Mouse (Mus musculus) hindbrain, embryonic 15.5 days (tissue): ENCODE data around the gene Zbtb20. TPM values are rescaled to one million over a fixed set of nuclear protein-coding genes. Genes with fewer than 3 reads are reported as not detected.

ENCODE experiments used
- ATAC-seq: fragments of 200-750 bp; cut with Nextera tagmentation; 2 replicates; pipeline ENCODE4 v1.8.0; 2017; ENCODE audit warnings: low read depth, moderate number of reproducible peaks, moderate TSS enrichment; ENCODE audit not compliant: low FRiP score
- H3K27ac ChIP-seq: fragments of 300-500 bp; sonication (generic); replicated peaks from 2 replicates; pipeline ENCODE4 v1.5.1; 2015; ENCODE audit warnings: mild to moderate bottlenecking, inconsistent platforms
- H3K27me3 ChIP-seq: fragments of 300-500 bp; sonication (generic); 2 replicates; pipeline ENCODE4 v1.6.1; 2015; ENCODE audit warnings: control low read depth, inconsistent platforms
- H3K36me3 ChIP-seq: fragments of 300-500 bp; sonication (generic); 2 replicates; pipeline ENCODE4 v1.6.1; 2015; ENCODE audit warnings: control low read depth, inconsistent platforms
- H3K4me1 ChIP-seq: fragments of 300-500 bp; sonication (generic); replicated peaks from 2 replicates; pipeline ENCODE4 v1.6.1; 2015; ENCODE audit warnings: control low read depth, inconsistent platforms
- H3K4me2 ChIP-seq: fragments of 300-500 bp; sonication (generic); 2 replicates; pipeline ENCODE4 v1.6.1; 2015; ENCODE audit warnings: moderate library complexity, mild to moderate bottlenecking, inconsistent platforms
- H3K4me3 ChIP-seq: fragments of 300-500 bp; sonication (generic); 2 replicates; pipeline ENCODE4 v1.5.1; 2015; ENCODE audit warnings: mild to moderate bottlenecking, inconsistent platforms
- H3K9ac ChIP-seq: fragments of 300-500 bp; sonication (generic); 2 replicates; pipeline ENCODE4 v1.6.1; 2015; ENCODE audit warnings: inconsistent platforms
- H3K9me3 ChIP-seq: fragments of 300-500 bp; sonication (generic); 2 replicates; pipeline ENCODE4 v1.6.1; 2016; ENCODE audit warnings: control low read depth, inconsistent platforms
- WGBS: fragments of 180-500 bp; shearing (Covaris S2); methylation state at CpG from one replicate; pipeline ENCODE4 v1.1.7; 2015; 5-methylcytosine and 5-hydroxymethylcytosine counted together
- polyA plus RNA-seq: library from polyadenylated mRNA; unstranded; fragments of >200 nt; fragmentation: Nextera tagmentation; extraction: Ambion mirVana; gene quantifications from 2 replicates; pipeline ENCODE4 v1.2.1, GENCODE M21; 2015

Zbtb20 gene
- polyA plus RNA-seq, 1 experiment from 2014 or later = 60.9 TPM

DNA sequence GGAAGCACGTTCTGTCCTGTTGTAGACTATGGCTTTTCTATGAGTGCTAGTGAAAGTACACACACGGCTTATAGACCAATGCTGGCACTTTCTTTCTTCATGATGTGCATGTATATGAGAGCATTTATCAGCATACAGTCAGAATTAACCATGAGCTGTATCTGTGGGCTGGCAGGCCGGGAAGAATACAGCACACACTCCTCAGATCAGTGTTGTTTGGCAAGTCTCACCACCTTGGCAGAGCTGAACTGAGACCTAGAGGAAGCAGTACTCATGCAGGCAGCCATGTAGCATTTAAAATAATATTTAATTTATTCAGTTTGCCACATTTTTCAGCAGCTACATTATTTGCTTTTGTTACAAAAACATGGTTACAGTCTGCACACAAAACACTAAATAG is 214.5 kb downstream of the Zbtb20 start:
- 72% methylated on average over 3 of the region's 3 CpGs for WGBS
- Histone ChIP-seq H3K4me2 (no peak overlapping the region), H3K9me3 (no peaks in the 10 kb centered on the region), H3K27me3 (no peaks in the 10 kb centered on the region), H3K36me3 (no peaks in the 10 kb centered on the region), H3K4me3 (no peak overlapping the region), H3K4me1 (no peaks in the 10 kb centered on the region), H3K9ac (no peak overlapping the region), H3K27ac (no peak overlapping the region)
- ATAC-seq = no peak

DNA sequence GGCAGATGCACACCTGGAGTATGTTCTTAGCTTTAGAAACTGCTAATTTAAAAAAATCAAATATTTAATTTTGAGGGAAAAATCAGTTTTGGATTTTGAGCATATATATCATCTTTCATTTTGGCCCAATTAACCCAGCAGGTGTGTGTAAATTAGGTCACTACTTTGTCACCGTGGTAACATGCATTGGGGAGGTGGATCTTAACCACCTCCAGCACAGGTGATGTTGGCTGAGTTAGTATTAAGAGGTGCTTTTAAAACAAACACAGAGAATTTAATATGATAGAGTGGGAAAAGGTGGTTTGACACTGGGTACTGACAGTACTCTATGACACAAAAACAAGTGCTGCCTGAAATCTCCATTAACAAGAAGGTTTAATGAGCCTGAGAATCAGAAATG is 218.5 kb downstream of the Zbtb20 start:
- no peak for ATAC-seq
- H3K27ac ChIP-seq = no peak overlapping the region
- no peaks in the 10 kb centered on the region for H3K27me3 ChIP-seq
- 88% methylated on average over 1 of the region's 1 CpGs for WGBS
- H3K9me3 ChIP-seq = no peaks in the 10 kb centered on the region
- H3K4me2 ChIP-seq = no peak overlapping the region
- no peak overlapping the region for H3K4me3 ChIP-seq
- no peaks in the 10 kb centered on the region for H3K36me3 ChIP-seq
- H3K9ac ChIP-seq = no peak overlapping the region
- no peaks in the 10 kb centered on the region for H3K4me1 ChIP-seq

DNA sequence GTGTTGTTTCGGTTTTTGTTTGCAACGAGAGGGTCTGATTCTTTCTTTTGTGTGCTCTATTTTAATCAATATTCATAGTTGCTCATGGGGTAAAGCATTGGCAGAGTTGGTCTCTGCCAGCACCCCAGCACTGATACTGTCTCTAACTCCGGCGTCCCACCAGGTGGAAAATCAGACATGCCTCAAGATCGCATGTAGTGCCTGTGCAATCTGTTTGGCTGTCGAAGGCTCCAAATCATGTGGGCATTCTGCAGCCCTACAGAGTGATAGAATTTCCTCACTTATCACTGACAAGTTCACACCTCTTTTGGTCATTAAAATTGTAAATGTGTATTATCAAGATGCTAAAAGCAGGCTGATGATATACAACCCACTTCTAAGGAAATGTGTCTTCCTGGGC is 219.1 kb downstream of the Zbtb20 start:
- Histone ChIP-seq H3K9ac (no peak overlapping the region), H3K4me1 (no peaks in the 10 kb centered on the region), H3K9me3 (no peaks in the 10 kb centered on the region), H3K36me3 (no peaks in the 10 kb centered on the region), H3K4me2 (no peak overlapping the region), H3K4me3 (no peak overlapping the region), H3K27me3 (no peaks in the 10 kb centered on the region), H3K27ac (no peak overlapping the region)
- 72% methylated on average over 6 of the region's 6 CpGs for WGBS
- no peak for ATAC-seq

DNA sequence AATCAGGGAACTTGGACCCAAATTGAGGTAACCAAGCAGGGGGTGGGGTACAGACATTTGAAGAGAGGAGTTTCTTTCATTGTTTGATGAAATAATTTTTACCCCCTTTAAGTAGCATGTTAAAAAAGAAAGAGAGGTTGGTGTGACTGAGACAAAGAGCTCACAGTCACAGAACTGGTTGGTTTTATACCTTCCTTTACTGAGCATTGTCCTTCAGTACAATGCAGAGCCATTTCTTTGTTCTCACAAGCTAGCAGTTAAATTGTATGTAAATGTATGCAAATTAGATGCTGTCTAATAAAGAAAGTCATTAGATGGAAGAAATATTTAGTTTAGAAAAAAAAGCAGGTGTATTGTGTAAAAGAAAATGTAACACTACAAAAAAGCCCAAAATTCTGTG is 220.4 kb downstream of the Zbtb20 start:
- H3K9me3 ChIP-seq = no peaks in the 10 kb centered on the region
- H3K27me3 ChIP-seq = no peaks in the 10 kb centered on the region
- no peak overlapping the region for H3K9ac ChIP-seq
- no peaks in the 10 kb centered on the region for H3K4me1 ChIP-seq
- no peaks in the 10 kb centered on the region for H3K36me3 ChIP-seq
- ATAC-seq = no peak
- H3K4me3 ChIP-seq = no peak overlapping the region
- H3K27ac ChIP-seq = peak overlapping the region; percentile 20; the same call in 1 of the 2 replicates
- no peak overlapping the region for H3K4me2 ChIP-seq

DNA sequence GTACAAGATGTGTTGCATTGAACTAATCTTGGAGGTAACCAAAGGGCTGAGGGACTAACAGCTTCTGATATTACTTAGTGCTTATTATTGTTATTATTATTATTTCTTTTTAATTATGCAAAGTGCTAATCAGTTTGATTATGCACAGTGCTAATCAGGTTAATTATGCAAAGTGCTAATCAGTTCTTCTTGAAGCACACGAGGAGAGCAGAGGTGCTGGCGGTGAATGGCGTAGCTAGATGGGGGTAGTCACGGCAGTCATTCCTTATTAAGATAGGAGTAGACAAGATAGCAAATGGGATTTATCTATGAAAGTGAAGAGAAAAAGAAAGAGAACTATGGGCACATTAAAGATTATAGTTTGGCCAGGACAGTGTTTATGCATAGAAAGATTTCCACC is 222.5 kb downstream of the Zbtb20 start:
- Histone ChIP-seq H3K27me3 (no peaks in the 10 kb centered on the region), H3K27ac (no peak overlapping the region), H3K36me3 (no peaks in the 10 kb centered on the region), H3K4me2 (no peak overlapping the region), H3K4me3 (no peak overlapping the region), H3K9ac (no peak overlapping the region), H3K9me3 (no peaks in the 10 kb centered on the region), H3K4me1 (no peaks in the 10 kb centered on the region)
- whole genome bisulfite sequencing = 55% methylated on average over 4 of the region's 4 CpGs
- no peak for ATAC-seq

DNA sequence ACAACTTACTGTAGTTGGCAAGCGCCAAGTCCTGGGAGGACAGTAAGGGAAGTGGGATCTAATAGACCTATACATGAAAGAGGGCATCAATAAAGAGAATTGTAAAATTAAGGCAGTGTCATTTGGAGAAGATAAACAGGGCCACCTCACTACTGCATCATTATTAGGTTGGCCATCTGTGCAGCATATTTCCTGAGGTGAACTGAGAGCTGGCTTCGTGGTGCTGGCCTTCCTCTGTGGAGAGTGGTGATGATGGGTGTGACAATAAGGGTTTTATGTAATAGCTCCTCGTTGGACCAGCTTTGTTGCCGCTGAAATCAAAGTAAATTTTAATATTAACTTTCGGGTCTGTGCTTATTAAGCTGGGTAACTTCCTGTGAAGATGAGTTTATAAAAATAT is 223.0 kb downstream of the Zbtb20 start:
- Histone ChIP-seq H3K27ac (no peak overlapping the region), H3K9me3 (no peaks in the 10 kb centered on the region), H3K4me2 (no peak overlapping the region), H3K27me3 (no peaks in the 10 kb centered on the region), H3K36me3 (no peaks in the 10 kb centered on the region), H3K4me1 (no peaks in the 10 kb centered on the region), H3K4me3 (no peak overlapping the region), H3K9ac (no peak overlapping the region)
- WGBS = 82% methylated on average over 5 of the region's 5 CpGs
- ATAC-seq = no peak

DNA sequence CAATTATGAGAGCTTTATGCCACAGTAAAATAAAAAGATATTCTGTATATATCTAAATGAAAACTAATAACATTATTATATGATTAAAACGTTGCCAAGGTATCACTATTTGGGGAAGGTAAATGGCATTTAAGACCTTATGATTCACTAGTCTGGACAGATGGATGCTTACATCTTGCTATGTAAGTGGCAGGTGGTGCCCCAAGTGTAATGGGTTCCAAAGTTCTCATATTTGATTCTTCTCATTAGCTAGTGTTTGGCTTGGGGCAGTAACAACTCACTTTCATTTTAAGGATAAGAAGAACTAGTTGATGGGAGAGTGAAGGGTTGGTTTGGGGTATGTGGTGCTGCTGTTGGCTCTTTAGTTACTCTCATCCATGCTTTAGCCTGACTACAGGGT is 235.6 kb downstream of the Zbtb20 start:
- Histone ChIP-seq H3K9ac (no peak overlapping the region), H3K27ac (no peak overlapping the region), H3K4me1 (no peaks in the 10 kb centered on the region), H3K36me3 (no peaks in the 10 kb centered on the region), H3K4me3 (no peak overlapping the region), H3K27me3 (no peaks in the 10 kb centered on the region), H3K9me3 (no peaks in the 10 kb centered on the region), H3K4me2 (no peak overlapping the region)
- no peak for ATAC-seq
- 77% methylated on average over 1 of the region's 1 CpGs for WGBS

DNA sequence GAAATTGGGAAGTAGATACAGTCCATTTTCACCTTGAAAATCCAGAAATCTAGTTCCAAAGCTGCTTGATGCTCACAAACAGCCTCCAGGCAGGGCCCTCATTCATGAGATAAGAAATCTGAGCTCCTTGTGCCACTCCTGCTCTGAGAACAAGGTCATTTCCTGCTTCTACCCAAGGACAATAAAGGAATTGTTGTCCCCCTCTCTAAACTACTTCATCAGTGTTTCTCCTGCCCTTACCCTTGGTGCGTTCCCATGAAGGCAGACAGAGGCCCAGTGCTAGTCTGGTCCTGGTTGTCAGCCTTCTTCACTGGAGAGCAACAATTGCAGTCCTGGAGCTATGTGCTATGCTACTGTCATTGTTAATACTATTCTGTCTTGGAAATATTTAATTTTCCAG is 238.3 kb downstream of the Zbtb20 start:
- ATAC-seq = no peak
- Histone ChIP-seq H3K4me2 (no peak overlapping the region), H3K9ac (no peak overlapping the region), H3K36me3 (no peaks in the 10 kb centered on the region), H3K4me1 (no peaks in the 10 kb centered on the region), H3K9me3 (no peaks in the 10 kb centered on the region), H3K4me3 (no peak overlapping the region), H3K27ac (no peak overlapping the region), H3K27me3 (no peaks in the 10 kb centered on the region)
- 71% methylated on average over 1 of the region's 1 CpGs for WGBS

DNA sequence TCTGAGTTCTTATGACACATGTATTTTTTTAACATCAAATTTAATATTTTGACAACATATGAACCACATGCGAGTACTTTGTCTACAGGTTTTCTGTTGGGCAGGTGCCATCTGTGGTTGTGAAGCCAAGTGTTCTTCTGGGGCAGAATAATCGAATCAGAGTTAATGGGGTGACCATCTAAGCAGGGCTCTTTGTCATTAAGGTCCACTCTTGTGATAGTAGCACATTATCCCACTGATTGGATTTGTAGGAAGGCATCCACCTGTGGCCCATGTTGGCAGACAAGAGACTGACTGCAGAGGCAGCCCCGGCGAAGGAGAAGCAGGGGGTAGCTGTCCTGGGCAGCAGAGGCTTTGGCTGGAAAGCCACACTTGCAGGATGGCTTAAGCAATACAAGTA is 254.3 kb downstream of the Zbtb20 start:
- Histone ChIP-seq H3K4me3 (no peak overlapping the region), H3K4me1 (peaks cover 12% of the 10 kb centered on the region), H3K9ac (no peak overlapping the region), H3K36me3 (no peaks in the 10 kb centered on the region), H3K9me3 (no peaks in the 10 kb centered on the region), H3K27ac (peak overlapping the region; percentile 67), H3K27me3 (no peaks in the 10 kb centered on the region), H3K4me2 (no peak overlapping the region)
- WGBS = 58% methylated on average over 4 of the region's 4 CpGs
- ATAC-seq = peak; percentile 59; the same call in 1 of the 2 replicates

DNA sequence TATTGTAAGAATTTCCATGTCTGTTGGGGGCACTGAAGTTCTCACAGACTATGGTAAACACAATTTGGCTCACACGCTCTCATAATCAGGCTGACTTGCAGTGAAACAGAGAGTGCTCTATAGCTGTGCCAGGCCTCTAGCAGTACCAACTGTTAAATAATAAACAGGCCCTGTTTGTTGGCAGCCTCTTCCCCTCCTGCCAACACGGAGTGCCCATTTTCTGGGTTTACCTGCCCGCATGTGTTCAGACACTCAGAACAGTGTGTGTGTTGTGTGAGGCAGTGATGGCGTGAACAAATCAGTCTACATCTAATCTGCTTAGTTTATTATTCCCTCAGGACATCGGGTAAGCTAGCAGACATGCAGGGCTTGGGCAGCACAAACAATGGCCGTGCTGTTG is 254.9 kb downstream of the Zbtb20 start:
- WGBS = 37% methylated on average over 6 of the region's 6 CpGs
- no peaks in the 10 kb centered on the region for H3K27me3 ChIP-seq
- H3K4me2 ChIP-seq = no peak overlapping the region
- H3K9ac ChIP-seq = no peak overlapping the region
- H3K9me3 ChIP-seq = no peaks in the 10 kb centered on the region
- ATAC-seq = peak; percentile 87; the same call in 1 of the 2 replicates
- H3K4me1 ChIP-seq = peaks cover 12% of the 10 kb centered on the region
- no peak overlapping the region for H3K4me3 ChIP-seq
- H3K36me3 ChIP-seq = no peaks in the 10 kb centered on the region
- H3K27ac ChIP-seq = peak overlapping the region; percentile 67

DNA sequence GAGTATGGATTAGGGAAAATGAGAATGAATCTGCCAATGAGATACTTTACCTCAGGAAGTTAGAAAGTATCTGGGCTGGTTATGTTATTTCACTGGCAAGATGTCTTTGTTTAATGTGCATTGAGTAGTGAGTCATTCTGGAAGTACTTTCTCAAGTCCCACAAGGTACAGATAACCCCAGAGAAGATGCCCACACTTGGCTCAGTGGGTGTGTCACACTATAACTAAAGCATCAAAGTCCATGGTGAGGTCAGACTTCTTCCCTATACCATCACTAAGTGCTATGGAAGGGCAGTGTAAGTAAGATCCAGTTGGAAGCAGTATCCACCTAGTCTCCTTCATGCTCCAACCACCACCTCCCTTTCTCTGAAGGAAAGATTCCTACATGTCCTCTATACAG is 255.4 kb downstream of the Zbtb20 start:
- Histone ChIP-seq H3K4me3 (no peak overlapping the region), H3K4me2 (no peak overlapping the region), H3K27me3 (no peaks in the 10 kb centered on the region), H3K4me1 (peaks cover 12% of the 10 kb centered on the region), H3K9me3 (no peaks in the 10 kb centered on the region), H3K36me3 (no peaks in the 10 kb centered on the region), H3K9ac (no peak overlapping the region), H3K27ac (peak overlapping the region; percentile 67)
- ATAC-seq = no peak

DNA sequence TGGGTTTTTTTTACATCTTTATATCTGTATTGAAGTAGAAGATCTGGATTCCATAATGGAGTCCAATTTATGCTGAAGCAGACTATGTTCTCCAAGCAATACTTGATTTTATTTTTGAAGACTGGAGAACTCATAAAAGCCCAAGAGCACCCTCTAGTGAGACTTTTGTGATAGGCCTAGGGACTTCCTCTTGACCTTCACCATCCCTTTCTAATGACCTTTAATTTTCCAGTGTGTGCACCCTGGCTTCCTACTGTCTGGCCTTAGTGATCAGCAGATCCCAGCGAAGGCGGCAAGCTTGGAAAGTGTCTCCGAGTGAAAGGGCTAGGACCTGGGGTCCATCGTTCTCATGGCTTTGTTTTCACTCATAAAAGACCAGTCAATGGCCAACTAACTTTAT is 292.8 kb downstream of the Zbtb20 start:
- H3K36me3 ChIP-seq = no peaks in the 10 kb centered on the region
- H3K9ac ChIP-seq = no peak overlapping the region
- H3K27ac ChIP-seq = no peak overlapping the region
- H3K27me3 ChIP-seq = no peaks in the 10 kb centered on the region
- no peaks in the 10 kb centered on the region for H3K9me3 ChIP-seq
- no peak overlapping the region for H3K4me2 ChIP-seq
- no peak overlapping the region for H3K4me3 ChIP-seq
- ATAC-seq = no peak
- WGBS = 43% methylated on average over 4 of the region's 4 CpGs
- no peaks in the 10 kb centered on the region for H3K4me1 ChIP-seq

DNA sequence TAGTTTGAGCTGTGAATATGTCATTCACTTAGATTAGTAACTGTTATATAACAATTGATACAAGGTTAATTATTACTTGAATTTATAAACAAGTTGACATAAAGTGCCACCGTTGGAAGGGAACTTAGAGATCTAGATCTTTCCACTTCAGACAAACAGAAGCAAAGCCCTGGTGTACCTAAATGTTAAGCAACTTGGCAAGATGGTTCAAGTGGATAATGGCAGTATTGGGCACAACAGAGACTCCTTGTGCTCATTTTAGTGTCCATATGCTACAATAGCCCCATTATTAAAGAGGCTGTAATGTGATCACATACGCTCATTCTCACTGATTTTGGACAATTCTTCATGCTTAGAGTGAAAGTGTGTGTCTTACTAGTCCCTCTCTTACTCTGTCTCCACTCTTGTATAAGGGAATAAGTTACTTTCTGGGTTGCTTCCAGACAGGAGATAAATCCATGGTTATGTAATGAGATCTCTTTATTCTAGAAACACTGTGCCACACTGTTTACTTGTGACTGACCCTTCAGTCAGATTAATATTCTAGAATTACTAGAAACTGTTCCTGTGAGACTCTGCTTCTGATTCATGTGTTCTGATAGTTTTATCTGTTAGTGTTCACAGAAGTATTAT is 293.7 kb downstream of the Zbtb20 start:
- Histone ChIP-seq H3K9me3 (no peaks in the 10 kb centered on the region), H3K4me1 (no peaks in the 10 kb centered on the region), H3K4me3 (no peak overlapping the region), H3K27ac (no peak overlapping the region), H3K36me3 (no peaks in the 10 kb centered on the region), H3K4me2 (no peak overlapping the region), H3K27me3 (no peaks in the 10 kb centered on the region), H3K9ac (no peak overlapping the region)
- 75% methylated on average over 2 of the region's 2 CpGs for WGBS
- ATAC-seq = no peak
